Mouse (Mus musculus): ENCODE results near the gene Olfr1337. TPM values are rescaled to one million over a fixed set of nuclear protein-coding genes. Genes with fewer than 3 reads are reported as not detected.
"Not testable (repeated sequence)": the region's sequence is repeated elsewhere in the genome, so short reads cannot be mapped to it uniquely, and the experiment has no call there.

The Olfr1337 gene
- not detected in 2 replicates for polyA plus RNA-seq (2012)

DNA sequence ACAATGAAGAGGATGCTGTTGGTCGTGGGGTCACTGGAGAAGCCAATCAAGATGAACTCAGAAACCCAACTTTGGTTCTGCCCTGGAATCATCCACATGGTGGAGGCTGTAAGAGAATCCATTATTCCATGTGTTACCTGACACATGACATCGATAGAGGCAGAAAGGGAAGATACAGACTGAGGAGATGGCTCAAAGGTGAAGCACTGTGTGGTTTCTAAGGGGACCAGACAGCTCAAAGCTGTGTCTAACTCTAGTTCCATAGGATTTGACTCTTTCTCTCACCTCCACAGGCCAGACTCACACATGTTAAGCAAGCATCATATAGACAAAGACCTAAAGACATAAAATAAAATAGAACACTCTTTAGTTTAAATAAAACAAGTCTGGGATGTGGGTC lies at the start of gene Olfr1337:
TSS of gene Olfr1337 (minus strand) at position 101 of the 400 bp plus-strand sequence.
- Histone ChIP-seq H3K36me3 (ENCODE audit: control insufficient read depth) (no peaks in the 10 kb centered on the region), H3K27me3 (ENCODE audit: control insufficient read depth) (no peaks in the 10 kb centered on the region), H3K4me3 (replicated peaks) (no peak within 1 kb of the TSS), H3K9me3 (ENCODE audit: control insufficient read depth, low read length) (no peaks in the 10 kb centered on the region), H3K4me1 (ENCODE audit: control insufficient read depth) (no peaks in the 10 kb centered on the region)
- no peak for TF ChIP-seq TAL1 (IDR thresholded peaks at IDR 0.05; ENCODE audit: low read length)
- TF ChIP-seq GATA1 (IDR thresholded peaks at IDR 0.05; ENCODE audit: low read length): no peak

DNA sequence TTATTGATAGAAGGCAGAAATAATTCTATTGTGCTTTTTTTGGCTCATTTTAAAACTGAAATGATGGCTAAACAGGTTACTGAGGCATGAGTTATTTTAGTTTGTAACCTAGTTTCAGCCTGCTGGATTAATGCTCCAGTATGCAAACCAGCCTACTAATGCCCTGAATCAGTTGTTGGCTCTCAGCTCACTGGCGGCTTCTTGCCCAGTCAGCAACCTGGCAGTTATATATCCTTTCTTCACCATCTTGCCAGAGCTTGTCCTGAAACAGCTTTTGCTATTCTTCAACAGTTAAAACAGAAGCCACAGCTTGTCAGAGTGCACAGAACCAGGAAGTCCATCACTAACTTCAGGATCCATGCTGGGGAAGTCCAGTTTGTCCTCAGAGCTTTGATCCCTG lies 36.5 kb upstream of the Olfr1337 start:
- H3K27me3 ChIP-seq (ENCODE audit: control insufficient read depth): no peaks in the 10 kb centered on the region
- H3K4me3 ChIP-seq (replicated peaks): no peak overlapping the region
- TF ChIP-seq TAL1 (IDR thresholded peaks at IDR 0.05; ENCODE audit: low read length) (no peak), GATA1 (IDR thresholded peaks at IDR 0.05; ENCODE audit: low read length) (no peak)
- no peaks in the 10 kb centered on the region for H3K36me3 ChIP-seq (ENCODE audit: control insufficient read depth)
- no peaks in the 10 kb centered on the region for H3K4me1 ChIP-seq (ENCODE audit: control insufficient read depth)
- no peaks in the 10 kb centered on the region for H3K9me3 ChIP-seq (ENCODE audit: control insufficient read depth, low read length)

DNA sequence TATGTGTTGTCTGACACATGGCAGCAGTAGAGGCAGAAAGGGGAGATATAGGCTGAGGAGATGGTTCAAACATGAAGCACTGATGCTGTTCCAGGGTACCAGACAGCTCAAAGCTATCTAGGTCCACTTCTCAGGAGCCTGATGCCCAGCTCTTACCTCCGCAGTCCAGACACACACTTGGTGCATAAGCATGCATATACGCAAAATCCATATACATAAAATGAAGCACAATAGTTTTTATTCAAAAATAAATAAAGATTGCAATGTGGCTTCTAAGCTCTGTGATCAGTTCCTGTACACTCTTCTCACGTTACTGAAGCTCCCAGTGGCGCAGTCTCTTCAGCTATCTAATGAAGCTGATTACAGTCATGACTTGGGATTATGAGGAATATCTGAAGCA lies 27.5 kb upstream of the Olfr1337 start, which contains the start of gene Olfr1335:
TSS of gene Olfr1335 (minus strand) at position 101 of the 400 bp plus-strand sequence.
- Histone ChIP-seq H3K36me3 (ENCODE audit: control insufficient read depth) (no peaks in the 10 kb centered on the region), H3K9me3 (ENCODE audit: control insufficient read depth, low read length) (no peaks in the 10 kb centered on the region), H3K27me3 (ENCODE audit: control insufficient read depth) (no peaks in the 10 kb centered on the region), H3K4me3 (replicated peaks) (no peak within 1 kb of the TSS), H3K4me1 (ENCODE audit: control insufficient read depth) (no peaks in the 10 kb centered on the region)
- no peak for TF ChIP-seq GATA1 (IDR thresholded peaks at IDR 0.05; ENCODE audit: low read length)
- no peak for TF ChIP-seq TAL1 (IDR thresholded peaks at IDR 0.05; ENCODE audit: low read length)

- not testable (repeated sequence) for H3K27me3 ChIP-seq (ENCODE audit: control insufficient read depth); H3K36me3 ChIP-seq (ENCODE audit: control insufficient read depth); H3K4me1 ChIP-seq (ENCODE audit: control insufficient read depth); H3K4me3 ChIP-seq (replicated peaks); H3K9me3 ChIP-seq (ENCODE audit: control insufficient read depth, low read length)
Measured at GRCm38 (mm10) chr4:118792796-118793195, 10.4 kb upstream of the Olfr1337 start.

DNA sequence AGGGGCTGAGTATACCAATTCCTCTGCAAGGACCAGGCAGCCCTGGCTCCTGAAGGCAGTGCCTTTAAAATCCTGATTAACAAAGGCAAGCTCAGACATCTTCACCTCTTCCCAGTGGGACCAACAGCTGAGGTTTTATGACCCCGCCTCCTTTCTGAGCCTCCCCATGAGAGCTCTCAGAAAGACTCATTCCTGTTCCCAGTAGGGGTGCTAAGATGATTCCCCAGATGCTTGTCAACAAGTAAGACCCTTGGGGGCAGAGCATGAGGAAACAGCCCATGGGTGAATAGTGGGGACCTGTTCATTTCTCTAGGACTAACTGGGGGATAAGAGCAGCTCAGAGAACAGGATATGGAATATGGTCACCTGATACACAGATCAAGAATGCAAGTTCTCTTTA lies 23.7 kb downstream of the Olfr1337 start, which contains the start of gene Olfr1338:
TSS of gene Olfr1338 (minus strand) at position 101 of the 400 bp plus-strand sequence.
- Histone ChIP-seq H3K4me1 (ENCODE audit: control insufficient read depth) (no peaks in the 10 kb centered on the region), H3K27me3 (ENCODE audit: control insufficient read depth) (no peaks in the 10 kb centered on the region), H3K36me3 (ENCODE audit: control insufficient read depth) (no peaks in the 10 kb centered on the region), H3K4me3 (replicated peaks) (no peak within 1 kb of the TSS), H3K9me3 (ENCODE audit: control insufficient read depth, low read length) (no peaks in the 10 kb centered on the region)
- TF ChIP-seq GATA1 (IDR thresholded peaks at IDR 0.05; ENCODE audit: low read length) (no peak), TAL1 (IDR thresholded peaks at IDR 0.05; ENCODE audit: low read length) (no peak)

- peaks cover 24% of the 10 kb centered on the region for H3K27me3 ChIP-seq (ENCODE audit: control insufficient read depth)
- TF ChIP-seq TAL1 (IDR thresholded peaks at IDR 0.05; ENCODE audit: low read length): no peak
- TF ChIP-seq GATA1 (IDR thresholded peaks at IDR 0.05; ENCODE audit: low read length): no peak
- 0 out of 2 replicates have a peak, but pooled peaks cover 3% of the 10 kb centered on the region for H3K9me3 ChIP-seq (ENCODE audit: control insufficient read depth, low read length)
Measured at GRCm38 (mm10) chr4:118741881-118742280, 40.5 kb downstream of the Olfr1337 start.

GRCm38 (mm10) chr4:118740988-118741698 lies 41.2 kb downstream of the Olfr1337 start:
- Histone ChIP-seq H3K36me3 (ENCODE audit: control insufficient read depth) (no peaks in the 10 kb centered on the region), H3K4me1 (ENCODE audit: control insufficient read depth) (no peaks in the 10 kb centered on the region), H3K27me3 (ENCODE audit: control insufficient read depth) (peaks cover 24% of the 10 kb centered on the region), H3K4me3 (replicated peaks) (no peak overlapping the region), H3K9me3 (ENCODE audit: control insufficient read depth, low read length) (0 out of 2 replicates have a peak, but pooled peaks cover under 1% of the 10 kb centered on the region)
- no peak for TF ChIP-seq GATA1 (IDR thresholded peaks at IDR 0.05; ENCODE audit: low read length)
- TF ChIP-seq TAL1 (IDR thresholded peaks at IDR 0.05; ENCODE audit: low read length): no peak

More at GRCm38 (mm10) chr4:118741881-118742280, 40.5 kb downstream of the Olfr1337 start:
- no peak overlapping the region for H3K4me3 ChIP-seq (replicated peaks)
- no peaks in the 10 kb centered on the region for H3K36me3 ChIP-seq (ENCODE audit: control insufficient read depth)
- no peaks in the 10 kb centered on the region for H3K4me1 ChIP-seq (ENCODE audit: control insufficient read depth)

DNA sequence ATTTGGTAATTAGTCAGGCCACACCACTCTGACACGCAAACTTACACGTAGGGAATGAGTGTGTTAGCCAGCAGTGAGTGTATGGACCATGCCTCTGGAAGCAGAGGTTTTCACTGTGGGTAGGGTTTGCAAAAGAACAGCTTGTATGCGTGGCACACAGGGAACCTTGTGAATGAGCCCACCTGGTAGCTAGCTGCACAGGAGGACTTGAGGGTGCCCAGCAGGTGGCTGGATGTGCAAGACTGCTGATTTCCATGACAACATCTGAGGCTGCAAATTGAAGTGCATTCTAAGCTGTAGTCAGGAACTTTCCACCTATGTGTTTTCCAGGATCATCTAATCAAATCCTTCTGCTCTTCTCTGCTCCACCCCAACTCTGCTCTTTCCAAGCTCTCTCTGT lies 42.8 kb downstream of the Olfr1337 start:
- Histone ChIP-seq H3K36me3 (ENCODE audit: control insufficient read depth) (no peaks in the 10 kb centered on the region), H3K27me3 (ENCODE audit: control insufficient read depth) (peaks cover 24% of the 10 kb centered on the region), H3K4me3 (replicated peaks) (no peak overlapping the region), H3K9me3 (ENCODE audit: control insufficient read depth, low read length) (no peaks in the 10 kb centered on the region), H3K4me1 (ENCODE audit: control insufficient read depth) (no peaks in the 10 kb centered on the region)
- TF ChIP-seq GATA1 (IDR thresholded peaks at IDR 0.05; ENCODE audit: low read length): no peak
- TF ChIP-seq TAL1 (IDR thresholded peaks at IDR 0.05; ENCODE audit: low read length): no peak

- Histone ChIP-seq H3K4me3 (replicated peaks) (no peak within 1 kb of the TSS), H3K36me3 (ENCODE audit: control insufficient read depth) (no peaks in the 10 kb centered on the region), H3K4me1 (ENCODE audit: control insufficient read depth) (no peaks in the 10 kb centered on the region), H3K9me3 (ENCODE audit: control insufficient read depth, low read length) (no peaks in the 10 kb centered on the region), H3K27me3 (ENCODE audit: control insufficient read depth) (no peaks in the 10 kb centered on the region)
- TF ChIP-seq GATA1 (IDR thresholded peaks at IDR 0.05; ENCODE audit: low read length) (no peak), TAL1 (IDR thresholded peaks at IDR 0.05; ENCODE audit: low read length) (no peak)
Measured at GRCm38 (mm10) chr4:118731875-118732274, 50.5 kb downstream of the Olfr1337 start, which contains the start of gene Olfr1339. Gene Olfr1339, plus strand, starts transcription at chr4:118732175.

Other genes with a start within 250 kb of the Olfr1337 start
- not detected in 2 replicates for gene Tmem125, start 238.5 kb downstream of the Olfr1337 start, polyA plus RNA-seq (2012)
- gene Cfap57, start 161.8 kb downstream of the Olfr1337 start, polyA plus RNA-seq (2012): 0.17 and 0.32 TPM in 2 replicates
- 0.83 and 1.8 TPM in 2 replicates for gene Ebna1bp2, start 161.8 kb downstream of the Olfr1337 start, polyA plus RNA-seq (2012)
- gene Olfr62, start 123.6 kb downstream of the Olfr1337 start, polyA plus RNA-seq (2012): not detected in 2 replicates
- not detected in 2 replicates for gene Olfr1342, start 89.8 kb downstream of the Olfr1337 start, polyA plus RNA-seq (2012)
- gene Olfr1341, start 79.1 kb downstream of the Olfr1337 start, polyA plus RNA-seq (2012): not detected in 2 replicates
- not detected in 2 replicates for gene Olfr1340, start 62.4 kb downstream of the Olfr1337 start, polyA plus RNA-seq (2012)
- not detected in 2 replicates for gene Olfr1339, start 50.4 kb downstream of the Olfr1337 start, polyA plus RNA-seq (2012)
- not detected in 2 replicates for gene Olfr1338, start 23.8 kb downstream of the Olfr1337 start, polyA plus RNA-seq (2012)
- gene Olfr1335, start 27.4 kb upstream of the Olfr1337 start, polyA plus RNA-seq (2012): not detected in 2 replicates
- gene Olfr1333, start 53.7 kb upstream of the Olfr1337 start, polyA plus RNA-seq (2012): not detected in 2 replicates
- gene Olfr1331, start 82.1 kb upstream of the Olfr1337 start, polyA plus RNA-seq (2012): not detected in 2 replicates
- gene Olfr1330, start 106.0 kb upstream of the Olfr1337 start, polyA plus RNA-seq (2012): not detected in 2 replicates
- not detected in 2 replicates for gene Olfr1329, start 134.9 kb upstream of the Olfr1337 start, polyA plus RNA-seq (2012)
- gene Olfr1328, start 156.0 kb upstream of the Olfr1337 start, polyA plus RNA-seq (2012): 0.02 TPM in 1 of 2 replicates, not detected in the other
- gene Lao1, start 179.0 kb upstream of the Olfr1337 start, polyA plus RNA-seq (2012): not detected in 2 replicates